Mouse (Mus musculus): ENCODE data around the gene Sypl. TPM values are rescaled to one million over a fixed set of nuclear protein-coding genes. Genes with fewer than 3 reads are reported as not detected.
A peak's percentile ranks its signal among the peaks of the same experiment; 100 is the strongest.
"Not testable (repeated sequence)": the region's sequence is repeated elsewhere in the genome, so short reads cannot be mapped to it uniquely, and the experiment has no call there.

The Sypl gene
- polyA plus RNA-seq, 1 experiment from 2014 or later = 102 TPM

DNA sequence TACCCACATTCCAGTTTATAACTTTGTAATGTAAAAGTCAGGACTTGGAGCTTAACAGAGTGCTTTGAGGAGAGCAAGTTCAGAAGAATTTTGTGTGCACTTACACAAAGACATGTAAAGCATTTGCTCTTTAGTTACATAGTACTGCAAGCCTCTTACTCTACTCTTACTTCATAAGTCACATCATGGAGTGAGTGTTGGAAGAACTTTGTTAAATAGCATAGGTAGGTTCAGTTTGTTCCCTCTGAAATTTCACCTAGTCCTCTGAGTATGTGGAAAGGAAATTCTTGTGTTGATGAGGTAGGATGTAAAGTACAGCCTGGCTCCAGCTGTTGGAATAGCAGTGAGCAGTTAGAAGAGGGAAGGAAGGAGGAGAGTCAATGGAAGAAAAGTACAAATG is 21.2 kb downstream of the Sypl start:
- no peak for ATAC-seq (replicated peaks; ENCODE audit: insufficient number of reproducible peaks, insufficient read depth, low FRiP score, low read depth)
- H3K9ac ChIP-seq = no peak overlapping the region
- no peaks in the 10 kb centered on the region for H3K9me3 ChIP-seq (replicated peaks)
- H3K27me3 ChIP-seq = no peaks in the 10 kb centered on the region
- no peaks in the 10 kb centered on the region for H3K4me1 ChIP-seq (replicated peaks)
- H3K4me3 ChIP-seq = no peak overlapping the region
- H3K4me2 ChIP-seq = no peak overlapping the region
- peaks cover 21% of the 10 kb centered on the region; the same call in 1 of the 2 replicates for H3K36me3 ChIP-seq
- H3K27ac ChIP-seq = no peak overlapping the region

DNA sequence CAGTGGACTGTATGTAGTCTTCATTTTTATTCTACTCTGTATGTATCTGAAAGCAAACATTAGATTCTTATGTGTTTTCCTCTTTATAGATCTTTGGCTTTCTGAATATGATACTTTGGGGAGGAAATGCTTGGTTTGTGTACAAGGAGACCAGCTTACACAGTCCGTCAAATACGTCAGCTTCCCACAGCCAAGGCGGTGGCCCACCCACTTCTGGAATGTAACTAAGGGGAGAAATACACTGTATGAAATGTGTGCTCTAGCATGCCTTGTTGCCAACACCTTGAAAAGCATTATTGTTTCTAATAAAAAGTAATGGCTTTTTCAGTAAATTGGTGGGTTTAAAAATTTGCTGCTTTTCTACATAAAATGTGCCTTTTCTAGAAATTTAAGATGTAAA is 21.8 kb downstream of the Sypl start:
- WGBS = 80% methylated on average over 3 of the region's 3 CpGs
- Histone ChIP-seq H3K27ac (no peak overlapping the region), H3K36me3 (peaks cover 18% of the 10 kb centered on the region; the same call in 1 of the 2 replicates), H3K27me3 (no peaks in the 10 kb centered on the region), H3K9me3 (replicated peaks) (no peaks in the 10 kb centered on the region), H3K4me3 (no peak overlapping the region), H3K9ac (no peak overlapping the region), H3K4me1 (replicated peaks) (no peaks in the 10 kb centered on the region), H3K4me2 (no peak overlapping the region)
- no peak for ATAC-seq (replicated peaks; ENCODE audit: insufficient number of reproducible peaks, insufficient read depth, low FRiP score, low read depth)

DNA sequence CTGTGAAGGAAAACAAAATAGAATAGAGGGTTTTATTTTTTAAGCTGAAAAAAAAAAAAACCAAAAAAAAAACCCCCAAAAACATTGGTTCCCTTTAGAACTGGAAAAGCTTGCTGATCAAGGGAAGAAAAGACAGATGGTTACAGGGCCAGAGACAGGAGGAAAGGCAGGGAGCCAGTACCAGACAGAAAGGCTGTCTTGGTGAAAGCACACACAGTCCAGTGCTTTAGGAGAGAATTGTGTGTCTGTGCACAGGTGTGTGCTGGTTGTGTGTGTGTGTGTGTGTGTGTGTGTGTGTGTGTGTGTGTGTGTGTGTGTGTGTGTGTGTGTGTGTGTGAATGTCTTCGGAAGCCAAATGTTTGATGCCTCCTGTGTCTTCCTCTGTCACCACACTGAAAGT is 28.9 kb downstream of the Sypl start:
- 0 out of 2 replicates have a peak, but pooled peaks cover under 1% of the 10 kb centered on the region for H3K36me3 ChIP-seq
- no peak overlapping the region for H3K9ac ChIP-seq
- H3K4me3 ChIP-seq = no peak overlapping the region
- H3K9me3 ChIP-seq (replicated peaks) = no peaks in the 10 kb centered on the region
- no peak for ATAC-seq (replicated peaks; ENCODE audit: insufficient number of reproducible peaks, insufficient read depth, low FRiP score, low read depth)
- WGBS = 77% methylated on average over 1 of the region's 1 CpGs
- no peaks in the 10 kb centered on the region for H3K4me1 ChIP-seq (replicated peaks)
- no peak overlapping the region for H3K4me2 ChIP-seq
- H3K27ac ChIP-seq = no peak overlapping the region
- H3K27me3 ChIP-seq = no peaks in the 10 kb centered on the region

DNA sequence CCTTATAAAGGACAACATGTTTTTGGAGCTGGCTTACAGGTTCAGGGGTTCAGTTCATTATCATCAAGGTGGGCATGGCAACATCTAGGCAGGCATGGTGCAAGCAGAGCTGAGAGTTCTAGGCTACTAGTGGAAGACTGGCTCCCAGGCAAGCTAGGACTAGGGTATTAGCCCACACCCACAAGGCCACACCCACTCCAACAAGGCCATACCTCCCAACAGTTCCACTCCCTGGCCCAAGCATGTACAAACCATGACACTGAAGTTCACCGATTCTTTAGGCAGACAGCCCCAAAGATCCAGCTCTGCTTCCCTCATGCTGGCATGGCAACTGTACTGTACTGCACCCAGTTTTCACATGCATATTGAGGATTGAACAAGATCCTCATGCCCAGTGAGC is 29.4 kb downstream of the Sypl start:
- Histone ChIP-seq H3K36me3 (no peaks in the 10 kb centered on the region), H3K4me1 (replicated peaks) (no peaks in the 10 kb centered on the region), H3K9me3 (replicated peaks) (no peaks in the 10 kb centered on the region), H3K4me3 (no peak overlapping the region), H3K4me2 (no peak overlapping the region), H3K27me3 (no peaks in the 10 kb centered on the region), H3K27ac (no peak overlapping the region), H3K9ac (no peak overlapping the region)
- ATAC-seq (replicated peaks; ENCODE audit: insufficient number of reproducible peaks, insufficient read depth, low FRiP score, low read depth) = no peak
- 89% methylated on average over 1 of the region's 1 CpGs for WGBS

DNA sequence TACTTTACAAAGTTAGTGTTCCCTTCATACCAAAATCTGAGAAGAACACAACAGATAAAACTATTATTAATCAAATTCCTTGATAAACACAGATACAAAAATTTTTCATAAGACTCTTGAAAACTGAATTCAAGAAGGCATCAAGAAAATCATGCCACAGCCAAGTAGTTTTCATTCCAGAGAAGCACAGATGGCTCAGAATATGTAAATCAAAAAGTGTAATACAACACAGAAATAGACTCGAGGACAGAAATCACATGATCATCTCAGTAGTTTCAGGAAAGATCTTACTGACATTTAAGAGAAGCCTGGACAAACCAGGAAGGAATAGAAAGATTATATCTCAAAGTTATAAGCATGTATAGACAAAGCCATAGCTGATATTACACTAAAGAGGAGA is 32.6 kb downstream of the Sypl start:
- WGBS = 54% methylated on average over 1 of the region's 1 CpGs
- no peaks in the 10 kb centered on the region for H3K36me3 ChIP-seq
- no peak overlapping the region for H3K27ac ChIP-seq

DNA sequence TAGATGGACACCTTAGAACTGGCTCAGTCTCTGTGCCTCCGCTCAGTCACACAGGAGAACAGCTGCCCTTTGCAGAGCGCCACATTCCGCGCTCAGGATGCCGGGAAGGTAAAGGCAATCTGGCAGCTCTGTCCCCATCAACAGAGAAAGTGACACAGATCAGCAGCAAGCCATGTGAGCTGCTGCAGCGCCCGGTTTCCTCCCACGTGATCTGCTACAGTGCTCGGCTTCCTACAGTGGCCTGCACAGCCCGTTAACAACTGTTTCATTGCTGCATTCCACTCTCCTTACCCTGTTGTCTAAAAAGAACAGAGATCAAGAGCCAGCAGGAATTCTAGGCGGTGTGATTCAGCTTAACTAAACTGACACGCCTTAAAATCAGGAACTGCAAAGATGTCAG is 36.0 kb downstream of the Sypl start:
- Histone ChIP-seq H3K27ac (peak overlapping the region; percentile 52), H3K9me3 (replicated peaks) (no peaks in the 10 kb centered on the region), H3K9ac (0 out of 2 replicates have a peak overlapping the region, but pooled peaks have one; percentile 28), H3K4me1 (replicated peaks) (peaks cover 9% of the 10 kb centered on the region), H3K36me3 (no peaks in the 10 kb centered on the region), H3K4me2 (peak overlapping the region; percentile 24), H3K4me3 (no peak overlapping the region), H3K27me3 (no peaks in the 10 kb centered on the region)
- 39% methylated on average over 12 of the region's 12 CpGs for WGBS
- peak; percentile 79 for ATAC-seq (replicated peaks; ENCODE audit: insufficient number of reproducible peaks, insufficient read depth, low FRiP score, low read depth)

More for the DNA sequence above, 32.6 kb downstream of the Sypl start:
- no peaks in the 10 kb centered on the region for H3K27me3 ChIP-seq
- peaks cover 7% of the 10 kb centered on the region for H3K4me1 ChIP-seq (replicated peaks)
- no peak overlapping the region for H3K9ac ChIP-seq
- no peak overlapping the region for H3K4me3 ChIP-seq
- H3K4me2 ChIP-seq = no peak overlapping the region
- ATAC-seq (replicated peaks; ENCODE audit: insufficient number of reproducible peaks, insufficient read depth, low FRiP score, low read depth) = no peak
- H3K9me3 ChIP-seq (replicated peaks) = no peaks in the 10 kb centered on the region

DNA sequence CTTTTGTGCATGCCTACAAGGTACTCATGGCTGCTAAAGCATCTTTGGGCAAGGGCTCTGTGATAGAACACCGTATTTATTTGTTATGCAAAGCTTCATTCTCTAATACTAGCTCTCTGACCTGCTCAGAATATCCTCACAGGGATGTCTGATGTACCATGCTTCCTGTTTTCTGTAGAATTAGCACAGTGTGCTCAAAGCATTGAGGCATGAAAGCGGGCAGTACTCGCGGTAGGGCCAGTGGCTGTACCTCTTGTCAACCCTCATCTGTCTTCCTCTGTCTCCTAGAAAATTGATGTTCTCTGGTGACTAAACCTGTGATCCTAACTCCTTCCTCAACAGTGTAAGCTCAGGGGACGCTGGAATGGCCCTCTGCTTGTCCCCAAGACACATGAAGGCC is 40.4 kb downstream of the Sypl start:
- Histone ChIP-seq H3K36me3 (no peaks in the 10 kb centered on the region), H3K27me3 (no peaks in the 10 kb centered on the region), H3K9ac (no peak overlapping the region), H3K4me1 (replicated peaks) (peaks cover 19% of the 10 kb centered on the region), H3K4me3 (no peak overlapping the region), H3K4me2 (no peak overlapping the region), H3K9me3 (replicated peaks) (no peaks in the 10 kb centered on the region), H3K27ac (no peak overlapping the region)
- WGBS = 79% methylated on average over 5 of the region's 5 CpGs
- ATAC-seq (replicated peaks; ENCODE audit: insufficient number of reproducible peaks, insufficient read depth, low FRiP score, low read depth) = no peak

DNA sequence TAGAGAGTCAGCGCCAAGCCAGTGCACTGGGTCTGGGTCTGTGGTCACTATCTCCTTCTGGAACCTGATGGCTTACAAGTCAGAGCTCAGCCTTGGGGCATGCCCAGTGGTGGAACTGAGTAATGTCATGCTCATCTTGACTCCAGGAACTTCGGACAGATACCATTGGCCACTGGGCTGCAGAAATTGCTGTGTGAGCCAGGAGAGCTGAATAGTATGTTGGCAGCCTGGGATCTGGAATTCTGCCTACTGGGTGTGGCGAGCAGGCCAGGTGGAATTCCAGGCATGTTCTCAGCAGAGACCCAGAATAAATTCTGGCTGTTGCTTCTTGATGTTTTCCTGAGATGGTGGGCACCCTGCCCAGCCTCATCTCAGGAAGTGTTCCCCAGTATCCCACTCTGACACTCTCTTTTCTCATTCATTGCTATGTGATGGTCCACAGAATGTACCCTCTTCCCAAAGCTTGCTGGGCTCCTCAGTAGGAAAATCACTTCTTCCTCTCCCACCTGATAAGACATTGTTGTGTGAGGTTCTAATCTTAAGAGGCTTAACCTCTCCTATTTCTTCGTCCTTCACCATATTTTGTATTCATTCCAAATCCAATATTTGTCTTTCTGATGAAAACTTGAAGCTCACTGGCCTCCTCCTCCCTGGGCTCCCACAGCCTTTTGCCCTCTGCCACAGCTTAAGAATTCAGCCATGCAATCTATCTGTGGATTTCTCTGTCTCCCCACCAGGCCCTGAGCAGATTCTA is 41.6 kb downstream of the Sypl start:
- H3K4me1 ChIP-seq (replicated peaks) = peaks cover 13% of the 10 kb centered on the region
- 40% methylated on average over 4 of the region's 4 CpGs for WGBS
- H3K9ac ChIP-seq = no peak overlapping the region
- no peaks in the 10 kb centered on the region for H3K9me3 ChIP-seq (replicated peaks)
- no peaks in the 10 kb centered on the region for H3K27me3 ChIP-seq
- peak; percentile 27; the same call in 1 of the 2 replicates for ATAC-seq (replicated peaks; ENCODE audit: insufficient number of reproducible peaks, insufficient read depth, low FRiP score, low read depth)
- H3K27ac ChIP-seq = peak overlapping the region; percentile 58
- H3K4me3 ChIP-seq = no peak overlapping the region
- no peaks in the 10 kb centered on the region for H3K36me3 ChIP-seq
- no peak overlapping the region for H3K4me2 ChIP-seq

DNA sequence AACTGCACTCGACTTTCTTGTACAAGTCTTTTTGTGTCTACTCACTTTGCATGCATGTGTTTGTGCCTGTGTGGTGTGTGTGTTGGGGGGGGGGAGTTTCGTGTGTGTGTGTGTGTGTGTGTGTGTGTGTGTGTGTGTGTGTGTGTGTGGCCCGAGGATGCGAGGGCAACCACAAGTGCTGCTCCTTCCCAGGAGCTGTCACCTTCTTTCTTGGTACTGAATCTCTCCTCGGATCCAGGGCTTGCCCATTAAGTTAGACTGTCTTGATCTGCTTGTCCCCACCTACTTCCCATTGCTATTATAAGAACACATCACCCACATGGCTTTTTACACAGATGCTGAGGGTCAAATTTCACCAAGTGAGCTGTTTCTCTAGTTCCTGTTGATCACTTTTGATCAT is 45.1 kb downstream of the Sypl start:
- H3K4me3 ChIP-seq = no peak overlapping the region
- H3K9me3 ChIP-seq (replicated peaks) = no peaks in the 10 kb centered on the region
- H3K4me1 ChIP-seq (replicated peaks) = peaks cover 13% of the 10 kb centered on the region
- H3K27ac ChIP-seq = no peak overlapping the region
- no peak overlapping the region for H3K9ac ChIP-seq
- H3K4me2 ChIP-seq = no peak overlapping the region
- 0 out of 2 replicates have a peak, but pooled peaks cover 5% of the 10 kb centered on the region for H3K27me3 ChIP-seq
- 59% methylated on average over 5 of the region's 5 CpGs for WGBS
- no peaks in the 10 kb centered on the region for H3K36me3 ChIP-seq
- ATAC-seq (replicated peaks; ENCODE audit: insufficient number of reproducible peaks, insufficient read depth, low FRiP score, low read depth) = no peak

DNA sequence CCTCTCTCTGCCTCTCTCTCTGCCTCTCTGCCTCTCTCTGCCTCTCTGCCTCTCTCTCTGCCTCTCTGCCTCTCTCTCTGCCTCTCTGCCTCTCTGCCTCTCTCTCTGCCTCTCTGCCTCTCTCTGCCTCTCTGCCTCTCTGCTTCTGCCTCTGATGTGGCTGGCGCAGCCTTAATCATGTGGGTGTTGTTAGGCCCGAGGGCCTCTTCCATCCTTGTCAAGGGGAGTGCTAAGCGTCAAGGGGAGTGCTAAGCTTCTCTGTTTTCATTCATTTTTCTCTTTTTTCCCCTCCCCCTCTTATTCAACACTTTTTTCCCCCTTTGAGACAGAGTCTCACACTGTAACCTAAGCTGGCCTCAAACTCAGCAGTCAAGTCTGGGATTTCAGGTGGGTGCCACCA is 46.1 kb downstream of the Sypl start:
- not testable (repeated sequence) for H3K36me3 ChIP-seq; H3K9ac ChIP-seq; H3K4me3 ChIP-seq; H3K27me3 ChIP-seq; ATAC-seq (replicated peaks; ENCODE audit: insufficient number of reproducible peaks, insufficient read depth, low FRiP score, low read depth); H3K4me2 ChIP-seq; H3K9me3 ChIP-seq (replicated peaks); H3K27ac ChIP-seq
- 23% methylated on average over 3 of the region's 3 CpGs for WGBS
- H3K4me1 ChIP-seq (replicated peaks) = peaks cover 10% of the 10 kb centered on the region

DNA sequence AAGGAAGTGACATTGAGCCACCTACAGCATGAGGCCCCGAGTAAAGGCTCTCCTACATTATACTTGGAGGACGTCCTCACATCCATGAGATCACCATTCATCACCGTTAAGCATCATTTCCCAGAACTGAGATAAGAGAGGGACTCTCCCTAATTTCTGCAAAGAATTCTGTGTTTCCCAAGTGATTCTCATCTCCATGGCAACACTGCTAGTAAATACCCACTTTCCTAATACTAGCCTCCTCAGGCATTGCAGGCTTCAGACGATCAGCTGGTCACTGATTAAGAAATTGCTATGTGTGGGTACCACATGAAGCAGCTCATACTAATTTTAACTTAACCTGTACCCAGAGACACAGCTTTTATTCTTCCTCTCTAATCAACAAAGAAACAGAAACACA is 46.7 kb downstream of the Sypl start:
- Histone ChIP-seq H3K4me1 (replicated peaks) (peaks cover 4% of the 10 kb centered on the region), H3K27me3 (0 out of 2 replicates have a peak, but pooled peaks cover 5% of the 10 kb centered on the region), H3K4me2 (no peak overlapping the region), H3K36me3 (no peaks in the 10 kb centered on the region), H3K9ac (no peak overlapping the region), H3K4me3 (no peak overlapping the region), H3K9me3 (replicated peaks) (no peaks in the 10 kb centered on the region), H3K27ac (no peak overlapping the region)
- no peak for ATAC-seq (replicated peaks; ENCODE audit: insufficient number of reproducible peaks, insufficient read depth, low FRiP score, low read depth)
- 48% methylated on average over 4 of the region's 4 CpGs for WGBS

DNA sequence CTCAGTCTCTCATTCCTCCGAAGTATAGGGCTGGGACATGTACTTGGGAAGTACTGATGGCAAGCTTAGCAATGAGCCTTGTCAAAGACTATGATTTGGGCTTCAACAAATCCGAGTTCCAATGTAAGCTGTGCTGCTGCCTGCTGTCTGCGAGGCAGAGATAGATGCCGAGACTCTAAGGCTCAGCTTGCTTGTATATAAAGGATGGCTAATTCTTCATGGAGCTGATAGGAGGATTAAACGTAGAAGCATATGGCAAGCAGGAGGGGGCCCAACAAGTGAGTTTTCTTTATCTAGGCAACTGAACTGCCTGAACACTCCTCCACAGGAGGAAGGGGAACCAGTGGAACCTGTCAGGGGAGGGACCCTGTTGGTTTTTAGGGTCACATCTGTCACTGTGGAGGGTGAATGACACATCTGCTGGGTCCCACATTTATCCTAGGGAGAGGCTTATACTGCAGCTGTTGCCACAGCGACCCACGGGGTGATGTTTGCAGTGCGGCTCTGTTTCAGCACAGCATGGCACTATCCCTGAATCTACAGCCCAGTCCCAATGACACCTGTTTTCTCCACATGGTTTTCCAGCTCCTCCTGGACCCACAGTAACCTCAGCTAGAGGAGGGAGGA is 49.8 kb downstream of the Sypl start:
- 0 out of 2 replicates have a peak, but pooled peaks cover 5% of the 10 kb centered on the region for H3K27me3 ChIP-seq
- no peaks in the 10 kb centered on the region for H3K36me3 ChIP-seq
- WGBS = 64% methylated on average over 8 of the region's 8 CpGs
- no peak for ATAC-seq (replicated peaks; ENCODE audit: insufficient number of reproducible peaks, insufficient read depth, low FRiP score, low read depth)
- no peak overlapping the region for H3K4me3 ChIP-seq
- H3K27ac ChIP-seq = no peak overlapping the region
- H3K9ac ChIP-seq = no peak overlapping the region
- peaks cover 2% of the 10 kb centered on the region; the same call in 1 of the 2 replicates for H3K4me1 ChIP-seq (replicated peaks)
- H3K4me2 ChIP-seq = no peak overlapping the region
- H3K9me3 ChIP-seq (replicated peaks) = no peaks in the 10 kb centered on the region
